In genomic region chr6:124829799-124830700, GRCm38 (mm10) we compare ENCODE assay signal across 8 mouse cellular contexts. TPM values are rescaled to one million over a fixed set of nuclear protein-coding genes. Genes with fewer than 3 reads are reported as not detected.
A peak's percentile ranks its signal among the peaks of the same experiment; 100 is the strongest.
DNase-seq lines count a peak whose midpoint lies in the region; ATAC-seq and TF ChIP-seq lines count a peak whose summit lies in the region.

No protein-coding gene starts in this region.

- H3K36me3 ChIP-seq in embryonic facial prominence, embryonic 13.5 days: peaks cover 45% of the 10 kb centered on the region
- H3K36me3 ChIP-seq in heart, adult 2 months (ENCODE audit: control insufficient read depth, insufficient read depth, low read length): no peaks in the 10 kb centered on the region
- peaks cover 44% of the 10 kb centered on the region for H3K36me3 ChIP-seq in limb, embryonic 13.5 days
- peaks cover 12% of the 10 kb centered on the region for H3K36me3 ChIP-seq in midbrain, embryonic 16.5 days (ENCODE audit: control insufficient read depth, insufficient read depth, low read length)

- H3K79me2 ChIP-seq in heart, adult 2 months (replicated peaks; ENCODE audit: control insufficient read depth, insufficient read depth, low read length): no peaks in the 10 kb centered on the region

- H3K27ac ChIP-seq in embryonic facial prominence, embryonic 13.5 days: peak overlapping the region; percentile 92
- H3K27ac ChIP-seq in heart, adult 2 months: peak overlapping the region; percentile 94
- peak overlapping the region; percentile 91 for H3K27ac ChIP-seq in limb, embryonic 13.5 days
- H3K27ac ChIP-seq in midbrain, embryonic 16.5 days (ENCODE audit: low read length): peak overlapping the region; percentile 81

- H3K27me3 ChIP-seq in embryonic facial prominence, embryonic 13.5 days: no peaks in the 10 kb centered on the region
- no peaks in the 10 kb centered on the region for H3K27me3 ChIP-seq in heart, adult 2 months (ENCODE audit: control insufficient read depth, insufficient read depth, low read length)
- H3K27me3 ChIP-seq in limb, embryonic 13.5 days: no peaks in the 10 kb centered on the region
- no peaks in the 10 kb centered on the region for H3K27me3 ChIP-seq in midbrain, embryonic 16.5 days (ENCODE audit: control insufficient read depth, insufficient read depth, low read depth, low read length)

- intact Hi-C loops in heart, adult 2 months (cut with DNase I): no loop called here

- no peaks in the 10 kb centered on the region for H3K9me3 ChIP-seq in embryonic facial prominence, embryonic 13.5 days
- H3K9me3 ChIP-seq in limb, embryonic 13.5 days: no peaks in the 10 kb centered on the region
- no peaks in the 10 kb centered on the region for H3K9me3 ChIP-seq in midbrain, embryonic 16.5 days (replicated peaks; ENCODE audit: control insufficient read depth, low read length, poor library complexity, severe bottlenecking)

- under 1% methylated on average over 38 of the region's 38 CpGs for WGBS in embryonic facial prominence, embryonic 13.5 days
- WGBS in heart, adult 2 months: under 1% methylated on average over 38 of the region's 38 CpGs
- under 1% methylated on average over 38 of the region's 38 CpGs for WGBS in limb, embryonic 13.5 days
- WGBS in midbrain, embryonic 16.5 days: under 1% methylated on average over 38 of the region's 38 CpGs

- peak; percentile 84 for ATAC-seq in embryonic facial prominence, embryonic 13.5 days (ENCODE audit: insufficient number of reproducible peaks, insufficient read depth, low FRiP score, low TSS enrichment, low read depth)
- peak; percentile 84 for ATAC-seq in limb, embryonic 13.5 days (ENCODE audit: low FRiP score, low read depth)
- ATAC-seq in midbrain, embryonic 16.5 days: peak; percentile 91

- peak; percentile 79 for DNase-seq in 3134 (ENCODE audit: extremely low read depth, insufficient read length, low spot score)
- DNase-seq in adrenal gland, postnatal 36 days: peak; percentile 92 to 94
- peak; percentile 91 to 95 for DNase-seq in heart, adult 2 months
- DNase-seq in kidney, adult 8-10 months: peak; percentile 95 to 97
- DNase-seq in spleen, postnatal 10 days (ENCODE audit: low spot score in 2 of 2): peak; percentile 86 to 95

- peak overlapping the region; percentile 92 for H3K4me2 ChIP-seq in embryonic facial prominence, embryonic 13.5 days
- peak overlapping the region; percentile 95 for H3K4me2 ChIP-seq in limb, embryonic 13.5 days (replicated peaks)
- H3K4me2 ChIP-seq in midbrain, embryonic 16.5 days (ENCODE audit: low read length): peak overlapping the region; percentile 65

- peak overlapping the region; percentile 87 for H3K9ac ChIP-seq in embryonic facial prominence, embryonic 13.5 days
- H3K9ac ChIP-seq in heart, adult 2 months (ENCODE audit: low read depth, low read length): peak overlapping the region; percentile 60
- peak overlapping the region; percentile 80 for H3K9ac ChIP-seq in limb, embryonic 13.5 days
- peak overlapping the region; percentile 59 for H3K9ac ChIP-seq in midbrain, embryonic 16.5 days (ENCODE audit: low read depth, low read length)

- peak; percentile 31 for TF ChIP-seq CTCF in heart, adult 2 months (IDR thresholded peaks at IDR 0.05)

- H3K4me3 ChIP-seq in embryonic facial prominence, embryonic 13.5 days: peak overlapping the region; percentile 67
- peak overlapping the region; percentile 81 for H3K4me3 ChIP-seq in heart, adult 2 months
- peak overlapping the region; percentile 71 for H3K4me3 ChIP-seq in limb, embryonic 13.5 days
- peak overlapping the region; percentile 48 for H3K4me3 ChIP-seq in midbrain, embryonic 16.5 days (ENCODE audit: low read depth, low read length)

- peaks cover 35% of the 10 kb centered on the region for H3K4me1 ChIP-seq in embryonic facial prominence, embryonic 13.5 days
- peaks cover 1% of the 10 kb centered on the region; the same call in 1 of the 2 replicates for H3K4me1 ChIP-seq in heart, adult 2 months (ENCODE audit: control insufficient read depth, insufficient read depth, low read length)
- H3K4me1 ChIP-seq in limb, embryonic 13.5 days: peaks cover 33% of the 10 kb centered on the region
- peaks cover 16% of the 10 kb centered on the region for H3K4me1 ChIP-seq in midbrain, embryonic 16.5 days (ENCODE audit: control insufficient read depth, insufficient read depth, low read length)

- peak; percentile 84 for TF ChIP-seq POLR2A in heart, adult 2 months (IDR thresholded peaks at IDR 0.05; ENCODE audit: insufficient read depth, low read depth, low read length)

- TF ChIP-seq EP300 in heart, adult 2 months (IDR thresholded peaks at IDR 0.05; ENCODE audit: insufficient read depth, low read depth, low read length): peak; percentile 82; the same call in 1 of the 2 replicates

RNA-seq across cellular contexts. Expression of gene Cdca3, which starts 0.7 kb away (rescaled TPM):
- total RNA-seq in adrenal gland, postnatal 36 days (2021): 1 to 10 TPM; 5.9 to 9.2 TPM
- polyA plus RNA-seq in embryonic facial prominence, embryonic 13.5 days (2015; fragmentation: Nextera tagmentation; extraction: Ambion mirVana): 142 and 184 TPM in 2 replicates
- total RNA-seq in heart, adult 2 months (2021): under 1 TPM; 0.32 to 0.70 TPM
- 0.72 and 1.9 TPM in 2 replicates for polyA plus RNA-seq in heart, adult 2 months (2012; rRNA removed)
- polyA plus RNA-seq in limb, embryonic 13.5 days (2015; fragmentation: Nextera tagmentation; extraction: Ambion mirVana): 166 and 172 TPM in 2 replicates
- 18.2 and 19.5 TPM in 2 replicates for polyA plus RNA-seq in midbrain, embryonic 16.5 days (2015; fragmentation: Nextera tagmentation; extraction: Ambion mirVana)

RNA-seq across cellular contexts. Expression of gene Usp5, which starts 0.8 kb away (rescaled TPM):
- total RNA-seq in adrenal gland, postnatal 36 days (2021): 100 to 1,000 TPM; 120 to 126 TPM
- polyA plus RNA-seq in embryonic facial prominence, embryonic 13.5 days (2015; fragmentation: Nextera tagmentation; extraction: Ambion mirVana): 149 and 163 TPM in 2 replicates
- 10 to 100 TPM; 68.4 to 72.3 TPM for total RNA-seq in heart, adult 2 months (2021)
- 51.0 and 74.9 TPM in 2 replicates for polyA plus RNA-seq in heart, adult 2 months (2012; rRNA removed)
- polyA plus RNA-seq in limb, embryonic 13.5 days (2015; fragmentation: Nextera tagmentation; extraction: Ambion mirVana): 165 and 177 TPM in 2 replicates
- 220 and 223 TPM in 2 replicates for polyA plus RNA-seq in midbrain, embryonic 16.5 days (2015; fragmentation: Nextera tagmentation; extraction: Ambion mirVana)

RNA-seq across cellular contexts. Expression of gene Gnb3, which starts 10.0 kb away (rescaled TPM):
- total RNA-seq in adrenal gland, postnatal 36 days (2021): 1 to 10 TPM; 6.2 to 8.1 TPM
- 0.25 and 0.52 TPM in 2 replicates for polyA plus RNA-seq in embryonic facial prominence, embryonic 13.5 days (2015; fragmentation: Nextera tagmentation; extraction: Ambion mirVana)
- 10 to 100 TPM in 1 of 2 experiments, 1 to 10 TPM in 1; 6.1 to 10.9 TPM for total RNA-seq in heart, adult 2 months (2021)
- polyA plus RNA-seq in heart, adult 2 months (2012; rRNA removed): 6.9 and 14.0 TPM in 2 replicates
- 1.0 and 1.3 TPM in 2 replicates for polyA plus RNA-seq in limb, embryonic 13.5 days (2015; fragmentation: Nextera tagmentation; extraction: Ambion mirVana)
- polyA plus RNA-seq in midbrain, embryonic 16.5 days (2015; fragmentation: Nextera tagmentation; extraction: Ambion mirVana): 2.3 and 2.4 TPM in 2 replicates

RNA-seq across cellular contexts. Expression of gene Tpi1, which starts 16.0 kb away (rescaled TPM):
- 100 to 1,000 TPM; 406 to 411 TPM for total RNA-seq in adrenal gland, postnatal 36 days (2021)
- polyA plus RNA-seq in embryonic facial prominence, embryonic 13.5 days (2015; fragmentation: Nextera tagmentation; extraction: Ambion mirVana): 710 and 723 TPM in 2 replicates
- 100 to 1,000 TPM; 788 to 884 TPM for total RNA-seq in heart, adult 2 months (2021)
- polyA plus RNA-seq in heart, adult 2 months (2012; rRNA removed): 870 and 1,222 TPM in 2 replicates
- polyA plus RNA-seq in limb, embryonic 13.5 days (2015; fragmentation: Nextera tagmentation; extraction: Ambion mirVana): 782 and 803 TPM in 2 replicates
- polyA plus RNA-seq in midbrain, embryonic 16.5 days (2015; fragmentation: Nextera tagmentation; extraction: Ambion mirVana): 415 and 461 TPM in 2 replicates

RNA-seq across cellular contexts. Expression of gene Spsb2, which starts 21.6 kb away (rescaled TPM):
- total RNA-seq in adrenal gland, postnatal 36 days (2021): 10 to 100 TPM; 16.9 to 25.4 TPM
- polyA plus RNA-seq in embryonic facial prominence, embryonic 13.5 days (2015; fragmentation: Nextera tagmentation; extraction: Ambion mirVana): 9.1 and 10.5 TPM in 2 replicates
- 1 to 10 TPM; 3.2 TPM for total RNA-seq in heart, adult 2 months (2021)
- polyA plus RNA-seq in heart, adult 2 months (2012; rRNA removed): 2.8 and 4.4 TPM in 2 replicates
- polyA plus RNA-seq in limb, embryonic 13.5 days (2015; fragmentation: Nextera tagmentation; extraction: Ambion mirVana): 10.4 and 12.3 TPM in 2 replicates
- polyA plus RNA-seq in midbrain, embryonic 16.5 days (2015; fragmentation: Nextera tagmentation; extraction: Ambion mirVana): 9.6 and 10.1 TPM in 2 replicates

Comparison
In these comparisons a context has a peak if more than half of its experiments do, and no peak if none do; other contexts are left out.
1. Peak in every context shown above with its lines: DNase-seq, ATAC-seq, H3K4me3 ChIP-seq and H3K27ac ChIP-seq.